Mouse (Mus musculus): ENCODE data around the gene Snapc3. TPM values are rescaled to one million over a fixed set of nuclear protein-coding genes. Genes with fewer than 3 reads are reported as not detected.
A peak's percentile ranks its signal among the peaks of the same experiment; 100 is the strongest.
"Not testable (repeated sequence)": the region's sequence is repeated elsewhere in the genome, so short reads cannot be mapped to it uniquely, and the experiment has no call there.

The Snapc3 gene
- polyA plus RNA-seq, 1 experiment from 2014 or later, result 43.8 TPM

DNA sequence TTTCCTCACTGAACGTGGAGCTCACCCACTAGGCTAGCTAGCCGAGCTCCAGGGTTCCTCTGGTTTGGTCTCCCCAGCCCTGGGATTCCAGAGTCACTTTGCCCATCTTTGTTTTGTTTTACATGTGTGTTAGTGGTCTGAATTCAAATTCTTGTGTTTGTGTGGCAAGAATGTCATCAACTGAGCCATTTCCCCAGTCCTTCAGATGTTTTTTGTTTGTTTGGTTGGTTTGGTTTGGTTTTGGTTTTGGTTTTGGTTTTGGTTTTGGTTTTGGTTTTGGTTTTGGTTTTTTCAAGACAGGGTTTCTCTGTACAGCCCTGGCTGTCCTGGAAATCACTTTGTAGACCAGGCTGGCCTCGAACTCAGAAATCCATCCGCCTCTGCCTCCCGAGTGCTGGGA, 79.5 kb downstream of the Snapc3 start:
- ATAC-seq (replicated peaks; ENCODE audit: low FRiP score, low TSS enrichment, low read depth); DNase-seq (ENCODE audit: low spot score); H3K27ac ChIP-seq (ENCODE audit: low read depth); H3K4me2 ChIP-seq (ENCODE audit: low read length); H3K36me3 ChIP-seq (ENCODE audit: control insufficient read depth, insufficient read depth, low read length); H3K27me3 ChIP-seq (replicated peaks; ENCODE audit: control insufficient read depth, insufficient read depth, low read length); H3K9ac ChIP-seq (ENCODE audit: low read length); H3K9me3 ChIP-seq (ENCODE audit: control insufficient read depth, low read length); H3K4me3 ChIP-seq (ENCODE audit: low read depth, low read length); H3K4me1 ChIP-seq (replicated peaks; ENCODE audit: control insufficient read depth, insufficient read depth, low read length): not testable (repeated sequence)
- WGBS, result 89% methylated on average over 5 of the region's 5 CpGs

DNA sequence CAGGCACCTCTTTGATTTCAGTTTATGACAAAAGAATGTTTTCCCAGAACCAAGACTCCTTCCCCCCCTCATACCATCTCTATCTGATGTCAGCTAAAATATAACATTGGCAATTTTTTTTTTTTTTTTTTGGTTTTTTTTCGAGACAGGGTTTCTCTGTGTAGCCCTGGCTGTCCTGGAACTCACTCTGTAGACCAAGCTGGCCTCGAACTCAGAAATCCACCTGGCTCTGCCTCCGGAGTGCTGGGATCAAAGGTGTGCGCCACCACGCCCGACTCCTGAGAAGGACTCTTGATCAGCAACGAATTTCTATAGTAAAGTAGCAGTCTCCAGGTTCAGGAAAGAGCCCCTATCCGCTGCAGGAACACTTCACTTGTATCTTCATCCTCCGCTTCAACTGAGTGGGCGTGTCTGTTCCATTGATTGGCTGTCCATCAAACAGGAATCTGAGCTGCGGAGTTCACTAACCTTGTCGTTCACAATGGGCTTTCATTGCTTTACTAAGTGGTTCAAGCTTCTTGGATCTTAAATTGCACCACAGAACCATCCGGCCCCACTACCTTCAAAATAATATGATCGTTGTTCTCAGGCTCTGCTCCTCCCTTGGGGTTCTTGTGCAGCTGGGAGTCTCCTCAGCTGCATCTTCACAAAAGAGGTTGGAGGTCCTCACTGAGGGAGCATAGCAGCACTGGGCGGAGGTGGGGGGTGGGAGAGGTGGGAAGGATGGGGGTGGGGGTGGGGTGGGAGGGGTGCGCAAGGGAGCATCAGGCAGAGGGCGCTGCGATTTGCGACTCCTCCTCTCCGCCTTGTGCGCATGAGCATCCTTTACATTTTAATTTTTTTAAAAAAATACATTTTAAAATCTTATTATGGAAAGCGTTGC, 82.9 kb downstream of the Snapc3 start:
- Histone ChIP-seq H3K4me2 (ENCODE audit: low read length) (peak overlapping the region; percentile 49), H3K4me1 (replicated peaks; ENCODE audit: control insufficient read depth, insufficient read depth, low read length) (0 out of 2 replicates have a peak, but pooled peaks cover 5% of the 10 kb centered on the region), H3K27ac (ENCODE audit: low read depth) (no peak overlapping the region), H3K4me3 (ENCODE audit: low read depth, low read length) (peak overlapping the region; percentile 24), H3K36me3 (ENCODE audit: control insufficient read depth, insufficient read depth, low read length) (no peaks in the 10 kb centered on the region), H3K9ac (ENCODE audit: low read length) (no peak overlapping the region), H3K27me3 (replicated peaks; ENCODE audit: control insufficient read depth, insufficient read depth, low read length) (no peaks in the 10 kb centered on the region), H3K9me3 (ENCODE audit: control insufficient read depth, low read length) (no peaks in the 10 kb centered on the region)
- ATAC-seq (replicated peaks; ENCODE audit: low FRiP score, low TSS enrichment, low read depth), result 0 out of 2 replicates have a peak, but pooled peaks have one; percentile 36
- 9% methylated on average over 22 of the region's 22 CpGs for WGBS
- DNase-seq (ENCODE audit: low spot score), result peak; percentile 58

DNA sequence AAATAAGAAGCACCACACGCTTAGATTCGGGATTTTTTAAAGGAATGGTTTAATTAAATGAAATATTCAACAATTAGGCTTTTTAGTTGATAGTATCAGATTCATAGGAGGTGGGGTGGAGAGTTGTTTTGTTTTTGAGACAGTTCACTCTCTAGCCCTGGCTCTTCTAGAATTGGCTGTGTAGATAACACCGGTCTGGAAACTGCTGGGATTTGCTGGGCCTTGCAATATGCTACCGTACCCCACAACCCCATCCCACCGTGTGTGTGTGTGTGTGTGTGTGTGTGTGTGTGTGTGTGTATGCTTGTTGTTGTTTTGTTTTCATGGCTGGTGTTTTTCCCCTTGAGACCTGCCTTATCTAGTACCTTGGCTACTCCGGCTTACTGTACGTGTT, 83.5 kb downstream of the Snapc3 start:
- no peak overlapping the region for H3K27ac ChIP-seq (ENCODE audit: low read depth)
- peak overlapping the region; percentile 49 for H3K4me2 ChIP-seq (ENCODE audit: low read length)
- H3K9me3 ChIP-seq (ENCODE audit: control insufficient read depth, low read length), result no peaks in the 10 kb centered on the region
- H3K4me3 ChIP-seq (ENCODE audit: low read depth, low read length), result peak overlapping the region; percentile 24; the same call in 1 of the 2 replicates
- DNase-seq (ENCODE audit: low spot score) (no peak), ATAC-seq (replicated peaks; ENCODE audit: low FRiP score, low TSS enrichment, low read depth) (no peak)
- no peaks in the 10 kb centered on the region for H3K36me3 ChIP-seq (ENCODE audit: control insufficient read depth, insufficient read depth, low read length)
- no peaks in the 10 kb centered on the region for H3K27me3 ChIP-seq (replicated peaks; ENCODE audit: control insufficient read depth, insufficient read depth, low read length)
- 42% methylated on average over 7 of the region's 7 CpGs for WGBS
- 0 out of 2 replicates have a peak, but pooled peaks cover 5% of the 10 kb centered on the region for H3K4me1 ChIP-seq (replicated peaks; ENCODE audit: control insufficient read depth, insufficient read depth, low read length)
- H3K9ac ChIP-seq (ENCODE audit: low read length), result no peak overlapping the region

DNA sequence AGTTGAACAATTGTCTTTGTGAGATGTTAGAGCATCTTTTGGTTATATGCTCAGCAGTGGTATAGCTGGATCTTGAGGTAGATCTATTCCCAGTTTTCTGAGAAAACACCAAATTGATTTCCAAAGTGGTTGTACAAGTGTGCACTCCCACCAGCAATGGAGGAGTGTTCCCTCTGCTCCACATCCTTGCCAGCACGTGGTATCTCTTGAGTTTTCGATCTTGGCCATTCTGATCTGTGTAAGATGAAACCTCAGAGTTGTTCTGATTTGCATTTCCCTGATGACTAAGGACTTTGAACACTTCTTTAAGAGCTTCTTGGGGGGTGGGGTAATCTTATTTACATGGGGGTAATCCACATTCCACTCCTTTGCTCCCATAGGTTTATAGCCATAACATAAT, 92.1 kb downstream of the Snapc3 start:
- H3K27ac ChIP-seq (ENCODE audit: low read depth), result no peak overlapping the region
- H3K27me3 ChIP-seq (replicated peaks; ENCODE audit: control insufficient read depth, insufficient read depth, low read length), result no peaks in the 10 kb centered on the region
- ATAC-seq (replicated peaks; ENCODE audit: low FRiP score, low TSS enrichment, low read depth) (no peak), DNase-seq (ENCODE audit: low spot score) (no peak)
- H3K4me1 ChIP-seq (replicated peaks; ENCODE audit: control insufficient read depth, insufficient read depth, low read length), result no peaks in the 10 kb centered on the region
- H3K9ac ChIP-seq (ENCODE audit: low read length), result no peak overlapping the region
- no peak overlapping the region for H3K4me2 ChIP-seq (ENCODE audit: low read length)
- H3K9me3 ChIP-seq (ENCODE audit: control insufficient read depth, low read length), result no peaks in the 10 kb centered on the region
- no peaks in the 10 kb centered on the region for H3K36me3 ChIP-seq (ENCODE audit: control insufficient read depth, insufficient read depth, low read length)
- H3K4me3 ChIP-seq (ENCODE audit: low read depth, low read length), result no peak overlapping the region
- 51% methylated on average over 2 of the region's 2 CpGs for WGBS

DNA sequence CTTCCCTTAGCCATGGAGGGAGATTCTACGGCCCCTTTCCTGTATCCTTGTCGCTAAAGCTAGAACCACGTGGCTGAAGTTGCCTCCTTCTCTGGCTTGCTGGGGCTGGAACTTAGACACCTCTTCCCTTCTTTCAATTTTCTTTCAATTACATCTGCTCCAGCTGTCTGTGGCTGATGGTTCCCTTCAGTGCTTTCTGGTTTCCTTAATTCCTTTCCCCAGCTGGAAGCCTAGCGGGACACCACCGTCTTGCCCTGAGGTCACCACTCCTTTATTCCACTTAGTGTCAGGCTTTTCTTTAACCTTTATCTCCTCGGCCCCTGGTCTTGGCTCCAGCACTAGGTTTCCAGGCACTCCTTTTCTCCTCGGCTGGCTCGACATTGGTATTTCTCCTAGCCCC, 93.6 kb downstream of the Snapc3 start:
- DNase-seq (ENCODE audit: low spot score), result no peak
- no peaks in the 10 kb centered on the region for H3K36me3 ChIP-seq (ENCODE audit: control insufficient read depth, insufficient read depth, low read length)
- no peaks in the 10 kb centered on the region for H3K27me3 ChIP-seq (replicated peaks; ENCODE audit: control insufficient read depth, insufficient read depth, low read length)
- H3K4me1 ChIP-seq (replicated peaks; ENCODE audit: control insufficient read depth, insufficient read depth, low read length), result no peaks in the 10 kb centered on the region
- no peak overlapping the region for H3K4me3 ChIP-seq (ENCODE audit: low read depth, low read length)
- no peak overlapping the region for H3K9ac ChIP-seq (ENCODE audit: low read length)
- H3K9me3 ChIP-seq (ENCODE audit: control insufficient read depth, low read length), result no peaks in the 10 kb centered on the region
- no peak for ATAC-seq (replicated peaks; ENCODE audit: low FRiP score, low TSS enrichment, low read depth)
- H3K4me2 ChIP-seq (ENCODE audit: low read length), result no peak overlapping the region
- no peak overlapping the region for H3K27ac ChIP-seq (ENCODE audit: low read depth)
- WGBS, result 71% methylated on average over 8 of the region's 8 CpGs

DNA sequence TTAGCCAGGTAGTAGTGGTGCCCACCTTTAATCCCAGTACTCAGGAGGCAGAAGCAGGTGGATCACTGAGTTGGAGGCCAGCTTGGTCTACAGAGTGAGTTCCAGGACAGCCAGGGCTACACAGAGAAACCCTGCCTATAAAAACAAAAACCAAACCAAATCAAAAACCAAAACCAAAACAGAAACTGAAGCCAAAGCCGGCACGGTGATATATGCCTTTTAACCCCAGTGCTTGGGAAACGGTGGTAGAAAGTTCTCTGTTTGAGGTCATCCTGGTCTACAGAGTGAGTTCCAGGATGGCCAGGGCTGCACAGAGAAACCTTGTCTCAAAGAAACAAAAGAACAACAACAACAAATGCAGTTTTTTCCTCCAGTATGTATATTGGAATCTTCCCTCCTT, 94.7 kb downstream of the Snapc3 start:
- Histone ChIP-seq H3K4me1 (replicated peaks; ENCODE audit: control insufficient read depth, insufficient read depth, low read length) (no peaks in the 10 kb centered on the region), H3K9me3 (ENCODE audit: control insufficient read depth, low read length) (no peaks in the 10 kb centered on the region), H3K4me2 (ENCODE audit: low read length) (no peak overlapping the region), H3K27me3 (replicated peaks; ENCODE audit: control insufficient read depth, insufficient read depth, low read length) (no peaks in the 10 kb centered on the region), H3K27ac (ENCODE audit: low read depth) (no peak overlapping the region), H3K4me3 (ENCODE audit: low read depth, low read length) (no peak overlapping the region), H3K36me3 (ENCODE audit: control insufficient read depth, insufficient read depth, low read length) (no peaks in the 10 kb centered on the region), H3K9ac (ENCODE audit: low read length) (no peak overlapping the region)
- DNase-seq (ENCODE audit: low spot score) (no peak), ATAC-seq (replicated peaks; ENCODE audit: low FRiP score, low TSS enrichment, low read depth) (no peak)
- 81% methylated on average over 3 of the region's 3 CpGs for WGBS

DNA sequence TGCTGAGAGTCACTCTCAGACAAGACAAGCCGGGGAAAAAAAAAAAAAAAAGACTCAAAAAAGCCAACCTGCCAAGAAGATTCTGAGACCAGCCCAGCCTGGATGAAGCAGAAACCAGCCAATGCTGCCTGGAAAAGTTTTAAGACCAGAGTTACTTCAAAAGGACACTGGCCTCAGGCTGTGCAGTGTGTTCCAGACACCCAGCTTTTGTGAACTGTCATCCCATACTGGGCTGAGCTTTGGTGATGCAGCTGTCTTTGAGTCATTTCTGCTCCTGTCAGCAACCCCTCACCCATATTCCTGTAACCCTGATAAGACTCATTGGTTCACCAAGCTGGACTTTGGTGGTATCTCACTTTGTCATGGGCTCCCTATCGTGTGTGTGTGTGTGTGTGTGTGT, 95.1 kb downstream of the Snapc3 start:
- ATAC-seq (replicated peaks; ENCODE audit: low FRiP score, low TSS enrichment, low read depth) (no peak), DNase-seq (ENCODE audit: low spot score) (no peak)
- 63% methylated on average over 2 of the region's 2 CpGs for WGBS
- Histone ChIP-seq H3K9me3 (ENCODE audit: control insufficient read depth, low read length) (no peaks in the 10 kb centered on the region), H3K27me3 (replicated peaks; ENCODE audit: control insufficient read depth, insufficient read depth, low read length) (no peaks in the 10 kb centered on the region), H3K9ac (ENCODE audit: low read length) (no peak overlapping the region), H3K4me3 (ENCODE audit: low read depth, low read length) (no peak overlapping the region), H3K4me1 (replicated peaks; ENCODE audit: control insufficient read depth, insufficient read depth, low read length) (no peaks in the 10 kb centered on the region), H3K27ac (ENCODE audit: low read depth) (no peak overlapping the region), H3K36me3 (ENCODE audit: control insufficient read depth, insufficient read depth, low read length) (no peaks in the 10 kb centered on the region), H3K4me2 (ENCODE audit: low read length) (no peak overlapping the region)

DNA sequence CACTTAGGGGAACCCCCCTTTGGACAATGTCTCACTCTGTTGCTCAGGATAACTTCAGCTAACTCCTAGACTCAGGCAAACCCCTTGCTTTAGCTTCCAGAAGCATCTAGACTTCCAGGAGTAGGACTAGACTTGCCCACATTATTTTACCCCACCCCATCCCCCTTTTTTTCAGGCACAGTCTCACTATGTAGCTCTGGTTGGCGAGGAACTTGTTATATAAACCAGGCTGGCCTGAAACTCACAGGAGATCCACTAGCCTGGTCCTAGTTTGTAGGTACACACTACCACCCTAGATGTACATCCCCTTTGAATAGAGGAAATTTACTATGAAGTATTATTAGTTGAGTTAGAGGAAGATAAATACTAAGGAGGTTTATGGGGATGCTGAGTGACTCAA, 96.7 kb downstream of the Snapc3 start:
- no peaks in the 10 kb centered on the region for H3K27me3 ChIP-seq (replicated peaks; ENCODE audit: control insufficient read depth, insufficient read depth, low read length)
- no peak overlapping the region for H3K4me3 ChIP-seq (ENCODE audit: low read depth, low read length)
- H3K4me1 ChIP-seq (replicated peaks; ENCODE audit: control insufficient read depth, insufficient read depth, low read length), result no peaks in the 10 kb centered on the region
- ATAC-seq (replicated peaks; ENCODE audit: low FRiP score, low TSS enrichment, low read depth) (no peak), DNase-seq (ENCODE audit: low spot score) (no peak)
- H3K4me2 ChIP-seq (ENCODE audit: low read length), result no peak overlapping the region
- no peak overlapping the region for H3K9ac ChIP-seq (ENCODE audit: low read length)
- no peak overlapping the region for H3K27ac ChIP-seq (ENCODE audit: low read depth)
- no peaks in the 10 kb centered on the region for H3K36me3 ChIP-seq (ENCODE audit: control insufficient read depth, insufficient read depth, low read length)
- H3K9me3 ChIP-seq (ENCODE audit: control insufficient read depth, low read length), result no peaks in the 10 kb centered on the region
- 84% methylated on average over 1 of the region's 1 CpGs for WGBS

Measured in intestine, embryonic 14.5 days (tissue).